Mouse (Mus musculus): ENCODE results near the gene Klhdc4.

The Klhdc4 gene

GRCm38 (mm10) chr8:121850018-121850417 is 20.6 kb upstream of the Klhdc4 start:
- peak; percentile 72 to 81 for DNase-seq (ENCODE audit: low spot score in 2 of 2)

- DNase-seq (ENCODE audit: low spot score in 2 of 2): no peak
Observed at GRCm38 (mm10) chr8:121849303-121849702, 19.9 kb upstream of the Klhdc4 start.

- DNase-seq (ENCODE audit: low spot score in 2 of 2): no peak
Observed at GRCm38 (mm10) chr8:121848495-121848894, 19.1 kb upstream of the Klhdc4 start.

DNA sequence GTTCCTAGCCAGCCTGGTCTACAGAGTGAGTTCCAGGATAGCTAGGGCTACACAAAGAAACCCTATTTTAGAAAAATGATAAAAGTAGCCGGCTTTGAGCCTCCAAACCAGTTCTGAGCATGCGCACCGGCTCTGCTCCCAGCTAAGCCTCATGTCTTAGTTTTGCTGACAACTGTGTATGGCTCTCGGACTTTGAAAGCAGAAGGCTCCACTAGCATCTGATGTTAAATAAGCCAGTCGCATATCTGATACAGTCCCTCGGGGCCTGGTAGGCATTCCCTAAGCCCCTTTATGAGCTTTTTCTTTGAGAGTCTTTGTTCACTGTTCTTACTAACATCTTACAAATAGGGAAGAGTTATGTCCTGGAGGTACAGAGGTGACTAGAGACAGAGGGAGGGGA is 18.6 kb upstream of the Klhdc4 start:
- no peak for DNase-seq (ENCODE audit: low spot score in 2 of 2)

DNA sequence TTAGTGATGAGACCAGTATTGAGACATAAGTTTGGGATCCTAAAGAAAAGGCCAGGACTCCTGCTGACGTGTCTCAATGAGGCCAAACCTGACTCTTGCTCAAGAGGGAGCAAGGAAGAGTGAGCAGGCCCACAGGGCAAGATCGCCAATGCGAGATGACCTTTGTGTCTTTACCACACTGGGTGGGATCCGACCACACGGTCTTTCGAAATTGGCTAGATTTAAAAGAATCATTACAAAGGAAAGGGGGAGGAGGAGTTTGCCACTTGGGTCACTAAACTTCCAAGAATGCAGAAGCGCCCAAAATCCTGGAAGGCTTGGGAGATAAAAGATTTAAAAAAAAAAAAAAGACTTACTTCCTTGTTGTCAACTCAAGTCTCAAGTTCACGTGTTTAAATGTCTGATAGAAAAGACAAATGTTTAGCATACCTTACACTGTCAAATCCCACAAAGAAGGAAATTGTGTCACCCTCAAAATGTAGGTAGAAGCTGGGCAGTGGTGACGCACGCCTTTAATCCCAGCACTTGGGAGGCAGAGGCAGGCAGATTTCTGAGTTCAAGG is 18.0 kb upstream of the Klhdc4 start:
- no peak for DNase-seq (ENCODE audit: low spot score in 2 of 2)

DNA sequence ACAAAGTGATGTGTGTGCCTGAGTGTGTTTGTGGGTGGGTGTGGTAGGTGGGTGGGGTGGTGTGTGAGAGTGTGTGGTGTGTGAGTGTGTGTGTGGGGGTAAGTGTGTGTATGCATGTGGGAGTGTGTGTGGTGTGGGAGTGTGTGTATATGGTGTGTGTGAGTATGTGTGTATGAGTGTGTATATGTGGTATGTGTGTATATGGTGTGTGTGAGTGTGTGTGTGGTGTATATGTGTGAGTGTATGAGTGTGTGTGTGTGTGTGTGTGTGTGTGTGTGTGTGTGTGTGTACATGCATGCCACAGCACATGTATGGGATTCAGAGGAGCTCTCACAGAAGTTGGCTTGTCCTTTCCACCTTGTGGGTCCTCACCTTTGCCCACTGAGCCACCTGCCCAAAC is 17.4 kb upstream of the Klhdc4 start:
- DNase-seq (ENCODE audit: low spot score in 2 of 2): no peak

DNA sequence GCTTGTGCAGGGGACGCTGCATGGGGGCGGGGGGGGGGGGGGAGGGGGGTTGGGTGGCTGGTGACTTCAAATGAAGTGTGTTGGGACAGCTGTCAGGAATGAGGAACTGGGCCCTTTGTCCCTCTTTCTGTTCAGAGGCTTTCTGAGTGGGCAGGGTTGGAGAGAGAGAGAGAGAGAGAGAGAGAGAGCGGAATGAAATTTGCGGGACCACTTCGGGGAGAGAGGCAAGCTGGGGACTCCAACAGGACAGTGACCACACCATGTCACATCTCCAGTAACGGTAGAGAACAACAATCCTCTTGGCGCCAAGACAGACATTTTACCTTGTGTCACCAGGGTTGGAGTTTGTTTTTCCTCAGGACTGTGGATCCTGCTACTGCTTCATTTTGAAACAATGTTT is 15.4 kb upstream of the Klhdc4 start:
- DNase-seq (ENCODE audit: low spot score in 2 of 2): no peak

- no peak for DNase-seq (ENCODE audit: low spot score in 2 of 2)
Observed at GRCm38 (mm10) chr8:121843184-121843733, 13.9 kb upstream of the Klhdc4 start.

DNA sequence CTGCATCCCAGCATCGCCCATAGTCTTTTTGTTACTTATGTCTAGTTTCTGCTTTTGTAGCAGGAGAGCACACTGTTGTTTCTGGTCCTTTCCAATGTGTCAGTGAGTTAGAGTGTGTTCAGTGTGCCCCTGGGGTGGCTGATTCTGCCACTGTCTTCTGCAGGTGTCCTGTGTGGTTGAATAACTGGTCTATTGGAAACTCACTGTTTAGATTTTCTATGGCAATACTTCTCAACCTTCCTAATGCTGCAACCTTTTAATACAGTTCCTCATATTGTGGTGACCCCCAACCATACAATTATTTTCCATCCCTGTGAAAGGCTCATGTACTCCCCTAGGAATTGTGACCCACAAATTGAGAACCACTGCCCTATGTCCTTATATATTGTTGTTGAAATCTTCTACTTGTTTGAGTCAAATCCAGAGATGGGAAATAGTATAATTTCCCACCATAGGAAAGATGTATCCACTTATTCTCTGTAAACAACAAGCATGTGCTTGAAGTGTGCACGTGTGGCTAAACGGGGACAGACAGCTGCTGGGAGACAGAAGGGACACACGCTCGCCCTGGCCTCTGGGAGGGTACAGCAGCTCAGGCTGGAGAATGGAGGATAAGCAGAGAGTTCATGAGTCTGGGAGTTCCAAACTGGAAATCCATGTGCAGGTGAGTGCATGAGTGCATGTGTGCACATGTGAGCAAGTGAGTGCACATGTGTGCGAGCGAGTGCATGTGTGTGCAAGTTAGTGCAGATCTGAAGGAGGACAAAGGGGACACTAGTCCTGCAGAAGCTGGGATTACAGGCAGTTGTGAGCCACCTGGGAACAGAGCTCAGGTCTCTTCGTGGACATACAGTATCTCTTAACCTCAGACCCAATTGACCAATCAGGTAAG is 12.9 kb upstream of the Klhdc4 start:
- DNase-seq (ENCODE audit: low spot score in 2 of 2): no peak

GRCm38 (mm10) chr8:121841242-121841641 is 11.9 kb upstream of the Klhdc4 start:
- peak; percentile 80 to 84 for DNase-seq (ENCODE audit: low spot score in 2 of 2)

DNA sequence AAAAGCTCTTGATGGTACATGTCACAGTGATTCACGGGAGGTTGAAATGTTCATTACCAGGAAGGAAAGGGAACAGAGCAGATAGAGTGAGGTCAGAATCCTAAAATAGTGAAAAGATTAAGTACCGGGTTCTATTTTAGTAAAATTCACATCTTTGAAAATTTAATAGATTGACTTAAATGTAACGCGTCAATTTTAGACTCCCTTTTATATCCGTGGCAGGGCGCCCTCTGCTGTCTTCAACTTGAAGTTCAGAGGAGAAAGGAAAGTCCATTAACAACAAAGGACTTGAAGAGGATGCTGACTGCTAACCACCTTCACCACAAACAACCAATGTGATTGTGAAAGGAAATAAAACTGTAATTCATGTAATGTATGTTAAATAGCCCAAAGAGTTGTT is 3.1 kb upstream of the Klhdc4 start:
- DNase-seq (ENCODE audit: low spot score in 2 of 2): peak; percentile 76 to 82

- no peak for DNase-seq (ENCODE audit: low spot score in 2 of 2)
Observed at GRCm38 (mm10) chr8:121832061-121832460, 2.7 kb upstream of the Klhdc4 start.

DNA sequence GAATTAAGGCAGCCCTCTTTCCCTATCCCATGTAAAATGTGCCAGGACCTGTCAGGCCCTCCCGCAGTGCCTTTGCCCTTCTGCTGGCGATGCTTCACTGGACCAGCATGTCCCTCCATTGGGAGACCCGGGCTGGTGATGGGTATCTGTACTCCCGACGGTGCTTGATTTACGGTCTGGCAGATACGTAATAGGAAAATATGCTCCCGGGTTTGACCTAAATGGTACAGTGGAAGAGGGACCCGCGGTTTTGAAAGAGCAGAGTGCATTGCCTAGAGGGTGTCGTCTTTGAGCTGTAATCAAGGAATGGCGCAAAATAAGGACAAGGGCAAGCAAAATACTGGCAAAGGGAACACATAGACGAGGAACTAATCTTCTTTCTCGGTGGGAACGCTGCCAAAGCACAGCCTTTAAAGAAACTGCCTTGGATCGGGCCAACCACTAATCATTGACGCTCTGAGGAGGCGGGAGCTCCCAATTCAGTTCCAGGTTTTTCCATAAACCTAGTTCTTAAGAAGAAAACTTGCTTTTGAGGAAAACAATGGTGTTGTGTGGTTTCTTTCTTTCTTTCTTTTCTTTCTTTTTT is 501 bp upstream of the Klhdc4 start:
- no peak for DNase-seq (ENCODE audit: low spot score in 2 of 2)

- no peak for DNase-seq (ENCODE audit: low spot score in 2 of 2)
Observed at GRCm38 (mm10) chr8:121828376-121829023, 869 bp downstream of the Klhdc4 start.

DNA sequence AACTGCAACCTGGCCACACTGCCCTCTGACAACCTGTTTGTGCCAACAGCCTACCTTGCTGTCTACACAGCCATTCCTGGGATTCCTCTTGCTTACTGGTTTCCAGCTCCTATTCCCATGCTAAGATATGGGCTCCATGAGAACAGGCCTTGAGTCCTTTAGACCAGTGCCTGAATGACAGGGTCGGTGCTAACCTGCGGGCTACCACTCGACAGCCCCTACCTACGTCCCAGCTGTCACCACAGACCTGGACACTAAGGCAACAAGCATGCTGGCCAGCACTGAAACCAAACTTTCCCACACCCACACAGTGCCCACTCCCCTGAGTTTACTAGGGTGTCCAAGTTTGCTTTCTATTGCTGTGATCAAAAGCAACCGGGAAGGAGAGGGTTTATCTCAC is 1.6 kb downstream of the Klhdc4 start:
- no peak for DNase-seq (ENCODE audit: low spot score in 2 of 2)

GRCm38 (mm10) chr8:121821770-121822169 is 7.6 kb downstream of the Klhdc4 start:
- DNase-seq (ENCODE audit: low spot score in 2 of 2): no peak

DNA sequence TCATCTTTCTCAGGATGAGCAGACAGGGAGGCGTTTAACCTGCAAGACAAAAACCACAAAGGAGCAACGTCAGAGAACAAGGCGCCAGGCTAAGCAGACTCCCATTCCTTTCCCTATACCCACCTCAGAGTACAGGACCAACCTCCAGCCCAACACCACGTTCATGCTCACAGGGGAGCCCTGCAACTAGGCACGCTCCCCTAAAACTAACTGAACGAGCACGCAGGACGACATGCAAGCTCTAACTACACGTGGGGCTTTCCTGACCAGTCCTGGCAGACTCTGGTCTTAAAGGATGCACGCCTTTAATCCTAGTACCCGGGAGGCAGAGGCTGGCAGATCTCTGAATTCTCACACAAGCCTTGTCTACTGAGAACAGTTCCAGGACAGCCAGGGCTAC is 8.0 kb downstream of the Klhdc4 start:
- no peak for DNase-seq (ENCODE audit: low spot score in 2 of 2)

DNA sequence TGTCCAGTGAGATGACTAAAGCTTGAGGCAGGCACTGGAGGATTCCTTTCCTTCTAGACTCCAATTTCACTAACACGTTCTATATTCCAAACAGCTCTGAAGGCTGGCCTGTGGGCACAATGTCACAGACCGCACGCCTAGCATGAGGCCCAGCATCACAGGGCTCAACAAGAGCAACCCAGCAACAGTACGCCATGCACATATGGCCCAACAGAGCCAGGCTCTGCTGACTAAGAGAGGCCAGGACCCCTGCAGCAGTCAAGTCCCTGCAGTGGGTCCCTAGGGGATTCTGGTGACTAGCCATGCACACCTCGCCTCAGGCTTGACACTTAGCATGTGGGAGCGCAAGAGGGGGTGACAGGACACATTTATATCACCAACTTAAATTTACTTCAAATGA is 8.5 kb downstream of the Klhdc4 start:
- DNase-seq (ENCODE audit: low spot score in 2 of 2): no peak

DNA sequence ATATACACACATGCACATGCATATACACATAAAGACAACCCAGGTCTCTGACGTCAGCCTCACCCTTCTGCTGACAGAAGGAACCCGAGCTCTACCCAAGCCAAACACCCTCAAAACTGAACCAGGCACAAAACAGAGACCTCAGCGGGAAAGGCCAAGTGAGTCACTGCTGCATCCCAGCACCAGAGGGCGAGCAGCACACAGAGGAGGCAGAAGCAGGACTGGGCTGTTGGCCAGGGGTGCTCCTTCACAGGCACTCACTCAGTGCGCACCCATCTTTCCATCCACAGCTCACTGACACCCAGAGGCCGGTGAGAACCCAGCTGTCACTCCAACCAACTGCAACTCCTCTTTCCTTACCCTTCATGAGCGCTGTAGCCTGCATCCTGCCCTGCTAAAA is 11.1 kb downstream of the Klhdc4 start:
- DNase-seq (ENCODE audit: low spot score in 2 of 2): no peak

DNA sequence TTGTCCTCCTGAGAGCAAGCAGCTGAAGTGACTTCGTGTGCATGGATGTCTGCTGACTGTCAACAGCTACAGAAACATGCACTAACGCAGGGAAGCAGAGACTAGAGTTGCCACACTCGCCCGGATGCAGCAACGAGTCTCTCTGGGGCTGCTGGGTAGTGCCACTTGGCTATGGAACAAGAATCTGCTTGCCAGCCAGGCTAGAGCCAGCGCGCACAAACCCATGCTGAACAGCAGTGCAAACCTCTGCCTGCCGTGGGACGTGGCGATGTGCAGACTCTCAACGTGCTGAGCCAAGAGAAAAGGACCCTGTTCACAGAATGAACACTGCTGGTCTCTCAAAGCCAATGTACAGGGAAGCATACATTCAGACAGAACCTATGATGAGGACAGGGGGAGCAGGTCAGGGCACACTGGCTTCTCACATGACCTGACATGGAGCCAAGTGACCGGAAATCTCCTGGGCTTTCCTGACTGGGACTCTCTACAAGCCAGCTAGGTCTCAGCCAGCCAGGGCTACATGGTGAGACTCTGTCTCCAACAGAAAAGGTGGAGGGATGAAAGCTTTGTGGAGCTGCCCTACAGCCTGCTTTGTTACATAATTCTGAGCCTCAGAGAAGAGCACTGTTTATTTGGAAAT is 17.3 kb downstream of the Klhdc4 start:
- DNase-seq (ENCODE audit: low spot score in 2 of 2): peak in 1 of 2 experiments; percentile 47

DNA sequence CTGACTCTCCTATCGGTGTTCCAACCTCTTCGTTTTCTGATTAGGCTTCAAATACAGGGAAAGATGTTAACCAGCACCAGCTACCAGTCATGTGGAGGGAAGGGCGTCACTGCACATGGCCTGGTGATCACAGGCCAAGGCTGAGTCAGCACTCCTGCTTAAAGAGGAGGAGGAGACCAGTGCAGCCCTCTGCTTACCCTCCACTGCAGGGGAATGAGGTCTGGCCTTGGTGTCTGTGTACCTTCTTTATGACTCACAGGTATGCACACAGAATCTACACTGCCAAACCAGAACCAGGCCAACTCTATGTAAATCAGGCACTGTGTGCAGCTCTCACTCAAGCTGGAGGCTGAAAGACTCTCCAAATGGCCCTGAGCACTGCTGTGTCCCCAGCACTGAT is 17.9 kb downstream of the Klhdc4 start:
- DNase-seq (ENCODE audit: low spot score in 2 of 2): no peak

Data from frontal cortex, postnatal 36 days (tissue).